Mouse (Mus musculus) NIH3T3 (cell line): ENCODE measurements around the gene Oxa1l.
A peak's percentile ranks its signal among the peaks of the same experiment; 100 is the strongest.

Experiments used
- DNase-seq: peaks from one replicate; pipeline ENCODE4 v3.0.0-alpha.2; 2012; ENCODE audit warnings: low read depth

The Oxa1l gene

GRCm38 (mm10) chr14:54409980-54410810 is 49.6 kb downstream of the Oxa1l start:
- DNase-seq, result no peak

- no peak for DNase-seq
Measured at GRCm38 (mm10) chr14:54412000-54412576, 51.5 kb downstream of the Oxa1l start.

- peak; percentile 79 for DNase-seq
Measured at GRCm38 (mm10) chr14:54412629-54413170, 52.1 kb downstream of the Oxa1l start.

DNA sequence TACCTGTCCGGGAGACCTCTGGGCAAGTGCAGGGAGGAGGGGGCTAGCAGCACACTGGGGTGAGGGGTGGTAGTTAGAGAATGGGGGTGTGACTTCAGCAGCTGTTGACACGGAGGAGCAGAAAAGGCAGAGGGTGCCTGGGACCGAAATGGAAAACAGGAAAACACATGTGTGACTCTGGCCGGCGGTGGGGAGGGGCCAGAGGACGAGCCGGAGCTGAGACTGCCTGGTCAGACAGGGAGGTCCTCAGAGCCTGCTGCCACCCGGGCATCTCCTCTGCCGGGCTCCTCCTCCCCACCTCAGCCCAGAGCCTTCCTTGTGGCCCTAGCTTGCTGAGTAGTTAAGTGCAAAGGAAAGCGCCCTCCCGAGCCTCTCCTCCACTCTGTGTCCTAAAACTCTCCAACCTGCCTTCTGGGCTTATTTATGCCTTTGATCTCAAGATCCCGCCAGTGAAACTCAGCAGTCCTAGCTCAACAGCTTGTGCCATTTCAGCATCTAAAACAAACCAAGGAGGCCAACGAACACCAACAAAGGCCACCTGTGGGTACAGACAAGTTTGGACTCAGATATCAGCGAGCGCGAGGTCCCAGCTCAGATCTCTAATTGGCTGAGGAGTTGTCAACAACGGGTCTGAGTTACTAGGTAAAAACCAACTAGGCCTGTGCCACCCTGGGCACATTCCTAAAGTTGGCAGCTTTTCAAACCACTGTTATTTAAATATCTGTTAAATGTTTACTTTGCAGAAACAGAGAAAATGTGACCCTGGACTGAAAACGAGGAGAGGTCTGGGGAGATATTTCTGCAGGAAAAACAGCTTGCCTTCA is 53.5 kb downstream of the Oxa1l start:
- no peak for DNase-seq

DNA sequence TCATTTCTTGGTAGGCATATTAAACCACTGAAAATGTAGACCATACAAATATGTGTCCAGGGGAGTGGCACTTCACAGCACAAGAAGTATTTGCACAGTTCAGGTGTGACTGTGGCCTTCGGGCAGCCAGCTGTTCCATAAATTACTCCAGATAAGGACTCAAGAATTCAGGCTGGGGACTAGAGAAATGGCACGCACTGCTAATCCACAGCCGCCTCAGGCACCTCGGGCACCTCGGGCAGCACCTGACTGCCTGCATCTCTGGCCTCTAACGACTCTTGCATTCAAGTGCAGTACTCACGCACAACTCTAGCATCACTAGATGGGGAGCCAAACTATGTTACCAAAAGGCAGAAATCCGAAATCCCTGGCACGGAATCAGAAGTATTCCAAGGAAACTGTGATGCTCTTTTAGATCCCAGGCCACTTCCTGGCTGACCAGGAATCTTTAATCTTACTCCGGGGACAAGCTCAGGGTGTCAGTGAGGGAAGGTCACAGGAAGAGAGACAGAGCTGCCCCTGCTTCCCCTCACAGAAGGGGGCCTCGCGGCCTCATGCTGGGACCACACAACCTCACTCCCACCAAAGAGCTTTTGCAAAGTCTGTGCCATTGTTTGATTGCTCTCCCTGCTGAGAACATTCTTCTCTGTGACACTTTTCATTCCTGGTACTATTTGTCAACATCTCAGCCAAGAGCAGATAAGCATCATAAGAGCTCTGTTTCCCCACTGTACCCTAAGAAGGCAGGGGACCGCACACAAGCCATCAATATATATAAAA is 54.8 kb downstream of the Oxa1l start:
- no peak for DNase-seq

DNA sequence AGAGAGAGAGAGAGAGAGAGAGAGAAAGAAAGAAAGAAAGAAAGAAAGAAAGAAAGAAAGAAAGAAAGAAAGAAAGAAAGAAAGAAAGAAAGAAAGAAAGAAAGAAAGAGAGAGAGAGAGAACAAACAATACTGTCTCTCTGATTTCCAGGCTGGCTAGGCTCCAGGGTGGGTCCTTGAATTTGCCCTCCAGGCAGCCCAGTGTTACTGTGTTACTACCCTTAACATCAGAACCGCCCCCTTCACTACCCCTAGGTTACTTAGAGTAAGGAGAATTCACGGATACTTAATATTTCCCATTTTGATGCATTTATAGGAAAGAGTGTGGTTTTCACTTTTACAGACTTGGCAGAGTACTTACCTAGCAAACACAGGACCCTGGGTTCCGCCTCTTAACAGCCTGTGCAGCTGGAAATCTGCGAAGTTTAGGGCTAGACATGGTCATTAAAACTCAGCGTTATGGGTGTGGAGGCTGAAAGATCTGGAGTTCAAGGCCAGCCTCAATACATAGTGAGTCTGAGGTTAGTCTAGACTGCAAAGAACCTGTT is 55.7 kb downstream of the Oxa1l start:
- no peak for DNase-seq

GRCm38 (mm10) chr14:54416830-54417229 is 56.2 kb downstream of the Oxa1l start:
- DNase-seq, result no peak

GRCm38 (mm10) chr14:54417623-54418081 is 57.0 kb downstream of the Oxa1l start, which contains the start of gene Slc7a7:
Gene Slc7a7, minus strand, starts transcription at chr14:54417780.
- DNase-seq, result no peak
